Mouse (Mus musculus): ENCODE data around the gene Galns. TPM values are rescaled to one million over a fixed set of nuclear protein-coding genes. Genes with fewer than 3 reads are reported as not detected.

Gene Galns
- polyA plus RNA-seq, 1 experiment from 2014 or later, result 6.4 TPM

GRCm38 (mm10) chr8:122586171-122586570 lies 25.1 kb downstream of the Galns start:
- H3K9me3 ChIP-seq (ENCODE audit: control insufficient read depth, low read length), result no peaks in the 10 kb centered on the region
- H3K4me3 ChIP-seq (ENCODE audit: low read depth, low read length), result no peak overlapping the region
- H3K27ac ChIP-seq (ENCODE audit: low read depth, low read length), result no peak overlapping the region
- H3K36me3 ChIP-seq (ENCODE audit: control insufficient read depth, insufficient read depth, low read length), result no peaks in the 10 kb centered on the region
- H3K4me1 ChIP-seq (ENCODE audit: control insufficient read depth, insufficient read depth, low read length), result no peaks in the 10 kb centered on the region
- ATAC-seq (ENCODE audit: low FRiP score), result no peak
- H3K4me2 ChIP-seq, result no peak overlapping the region
- no peak for DNase-seq (ENCODE audit: low spot score, missing footprints)
- H3K9ac ChIP-seq (ENCODE audit: low read length), result no peak overlapping the region
- WGBS, result 74% methylated on average over 7 of the region's 7 CpGs
- H3K27me3 ChIP-seq (ENCODE audit: control insufficient read depth, insufficient read depth, low read length), result no peaks in the 10 kb centered on the region

GRCm38 (mm10) chr8:122585411-122585891 lies 25.8 kb downstream of the Galns start:
- 73% methylated on average over 14 of the region's 14 CpGs for WGBS
- no peaks in the 10 kb centered on the region for H3K4me1 ChIP-seq (ENCODE audit: control insufficient read depth, insufficient read depth, low read length)
- H3K27ac ChIP-seq (ENCODE audit: low read depth, low read length), result no peak overlapping the region
- H3K27me3 ChIP-seq (ENCODE audit: control insufficient read depth, insufficient read depth, low read length), result no peaks in the 10 kb centered on the region
- H3K4me3 ChIP-seq (ENCODE audit: low read depth, low read length), result no peak overlapping the region
- no peak overlapping the region for H3K4me2 ChIP-seq
- H3K9me3 ChIP-seq (ENCODE audit: control insufficient read depth, low read length), result no peaks in the 10 kb centered on the region
- no peak overlapping the region for H3K9ac ChIP-seq (ENCODE audit: low read length)
- DNase-seq (ENCODE audit: low spot score, missing footprints) (no peak), ATAC-seq (ENCODE audit: low FRiP score) (no peak)
- no peaks in the 10 kb centered on the region for H3K36me3 ChIP-seq (ENCODE audit: control insufficient read depth, insufficient read depth, low read length)

GRCm38 (mm10) chr8:122584981-122585380 lies 26.3 kb downstream of the Galns start:
- Histone ChIP-seq H3K4me1 (ENCODE audit: control insufficient read depth, insufficient read depth, low read length) (no peaks in the 10 kb centered on the region), H3K4me3 (ENCODE audit: low read depth, low read length) (no peak overlapping the region), H3K27me3 (ENCODE audit: control insufficient read depth, insufficient read depth, low read length) (no peaks in the 10 kb centered on the region), H3K27ac (ENCODE audit: low read depth, low read length) (no peak overlapping the region), H3K9me3 (ENCODE audit: control insufficient read depth, low read length) (no peaks in the 10 kb centered on the region), H3K36me3 (ENCODE audit: control insufficient read depth, insufficient read depth, low read length) (no peaks in the 10 kb centered on the region), H3K9ac (ENCODE audit: low read length) (no peak overlapping the region), H3K4me2 (no peak overlapping the region)
- no peak for DNase-seq (ENCODE audit: low spot score, missing footprints)
- WGBS, result 86% methylated on average over 9 of the region's 9 CpGs
- ATAC-seq (ENCODE audit: low FRiP score), result no peak

GRCm38 (mm10) chr8:122580926-122581325 lies 30.3 kb downstream of the Galns start:
- peaks cover 10% of the 10 kb centered on the region for H3K4me1 ChIP-seq (ENCODE audit: control insufficient read depth, insufficient read depth, low read length)

GRCm38 (mm10) chr8:122579196-122579595 lies 32.1 kb downstream of the Galns start:
- no peaks in the 10 kb centered on the region for H3K9me3 ChIP-seq (ENCODE audit: control insufficient read depth, low read length)
- 37% methylated on average over 7 of the region's 7 CpGs for WGBS
- H3K4me1 ChIP-seq (ENCODE audit: control insufficient read depth, insufficient read depth, low read length), result peaks cover 22% of the 10 kb centered on the region
- H3K27me3 ChIP-seq (ENCODE audit: control insufficient read depth, insufficient read depth, low read length), result no peaks in the 10 kb centered on the region
- ATAC-seq (ENCODE audit: low FRiP score) (no peak), DNase-seq (ENCODE audit: low spot score, missing footprints) (no peak)
- no peak overlapping the region for H3K4me2 ChIP-seq
- 0 out of 2 replicates have a peak, but pooled peaks cover under 1% of the 10 kb centered on the region for H3K36me3 ChIP-seq (ENCODE audit: control insufficient read depth, insufficient read depth, low read length)
- H3K9ac ChIP-seq (ENCODE audit: low read length), result no peak overlapping the region
- no peak overlapping the region for H3K4me3 ChIP-seq (ENCODE audit: low read depth, low read length)
- no peak overlapping the region for H3K27ac ChIP-seq (ENCODE audit: low read depth, low read length)

More at GRCm38 (mm10) chr8:122580926-122581325, 30.3 kb downstream of the Galns start:
- Histone ChIP-seq H3K4me3 (ENCODE audit: low read depth, low read length) (no peak overlapping the region), H3K27ac (ENCODE audit: low read depth, low read length) (no peak overlapping the region), H3K27me3 (ENCODE audit: control insufficient read depth, insufficient read depth, low read length) (no peaks in the 10 kb centered on the region), H3K4me2 (no peak overlapping the region), H3K36me3 (ENCODE audit: control insufficient read depth, insufficient read depth, low read length) (no peaks in the 10 kb centered on the region), H3K9me3 (ENCODE audit: control insufficient read depth, low read length) (no peaks in the 10 kb centered on the region), H3K9ac (ENCODE audit: low read length) (no peak overlapping the region)
- ATAC-seq (ENCODE audit: low FRiP score) (no peak), DNase-seq (ENCODE audit: low spot score, missing footprints) (no peak)
- WGBS, result 78% methylated on average over 13 of the region's 15 CpGs

- no peak overlapping the region for H3K27ac ChIP-seq (ENCODE audit: low read depth, low read length)
- peak overlapping the region; percentile 84 for H3K4me2 ChIP-seq
- H3K36me3 ChIP-seq (ENCODE audit: control insufficient read depth, insufficient read depth, low read length), result peaks cover 5% of the 10 kb centered on the region
- no peaks in the 10 kb centered on the region for H3K9me3 ChIP-seq (ENCODE audit: control insufficient read depth, low read length)
- DNase-seq (ENCODE audit: low spot score, missing footprints) (no peak), ATAC-seq (ENCODE audit: low FRiP score) (peak; percentile 15)
- H3K4me1 ChIP-seq (ENCODE audit: control insufficient read depth, insufficient read depth, low read length), result peaks cover 22% of the 10 kb centered on the region
- H3K27me3 ChIP-seq (ENCODE audit: control insufficient read depth, insufficient read depth, low read length), result no peaks in the 10 kb centered on the region
- H3K9ac ChIP-seq (ENCODE audit: low read length), result peak overlapping the region; percentile 86
- H3K4me3 ChIP-seq (ENCODE audit: low read depth, low read length), result peak overlapping the region; percentile 66; the same call in 1 of the 2 replicates
- WGBS, result 45% methylated on average over 10 of the region's 10 CpGs
These were observed 34.1 kb downstream of the Galns start for GRCm38 (mm10) chr8:122577116-122577515.

GRCm38 (mm10) chr8:122576648-122577022 lies 34.6 kb downstream of the Galns start, which contains the start of gene Aprt:
Gene Aprt, minus strand, starts transcription at chr8:122576909.
- 0% methylated on average over 39 of the region's 39 CpGs for WGBS
- Histone ChIP-seq H3K36me3 (ENCODE audit: control insufficient read depth, insufficient read depth, low read length) (peaks cover 9% of the 10 kb centered on the region), H3K4me2 (peak within 1 kb of the TSS; percentile 84), H3K27me3 (ENCODE audit: control insufficient read depth, insufficient read depth, low read length) (no peaks in the 10 kb centered on the region), H3K4me3 (ENCODE audit: low read depth, low read length) (peak within 1 kb of the TSS; percentile 66), H3K4me1 (ENCODE audit: control insufficient read depth, insufficient read depth, low read length) (peaks cover 22% of the 10 kb centered on the region), H3K9me3 (ENCODE audit: control insufficient read depth, low read length) (no peaks in the 10 kb centered on the region), H3K27ac (ENCODE audit: low read depth, low read length) (no peak within 1 kb of the TSS), H3K9ac (ENCODE audit: low read length) (peak within 1 kb of the TSS; percentile 86)
- DNase-seq (ENCODE audit: low spot score, missing footprints) (peak; percentile 99), ATAC-seq (ENCODE audit: low FRiP score) (peak; percentile 88)

- Histone ChIP-seq H3K36me3 (ENCODE audit: control insufficient read depth, insufficient read depth, low read length) (peaks cover 16% of the 10 kb centered on the region), H3K4me2 (peak overlapping the region; percentile 84), H3K9me3 (ENCODE audit: control insufficient read depth, low read length) (no peaks in the 10 kb centered on the region), H3K4me3 (ENCODE audit: low read depth, low read length) (peak overlapping the region; percentile 66), H3K4me1 (ENCODE audit: control insufficient read depth, insufficient read depth, low read length) (peaks cover 22% of the 10 kb centered on the region), H3K27me3 (ENCODE audit: control insufficient read depth, insufficient read depth, low read length) (no peaks in the 10 kb centered on the region), H3K27ac (ENCODE audit: low read depth, low read length) (no peak overlapping the region), H3K9ac (ENCODE audit: low read length) (peak overlapping the region; percentile 86)
- peak; percentile 97 for DNase-seq (ENCODE audit: low spot score, missing footprints)
- 20% methylated on average over 21 of the region's 21 CpGs for WGBS
- peak; percentile 6; the same call in 1 of the 2 replicates for ATAC-seq (ENCODE audit: low FRiP score)
These were observed 35.3 kb downstream of the Galns start for GRCm38 (mm10) chr8:122575735-122576647.

- Histone ChIP-seq H3K9ac (ENCODE audit: low read length) (no peak overlapping the region), H3K4me2 (peak overlapping the region; percentile 2; the same call in 1 of the 2 replicates), H3K4me1 (ENCODE audit: control insufficient read depth, insufficient read depth, low read length) (peaks cover 22% of the 10 kb centered on the region), H3K36me3 (ENCODE audit: control insufficient read depth, insufficient read depth, low read length) (peaks cover 17% of the 10 kb centered on the region), H3K27ac (ENCODE audit: low read depth, low read length) (no peak overlapping the region), H3K27me3 (ENCODE audit: control insufficient read depth, insufficient read depth, low read length) (no peaks in the 10 kb centered on the region), H3K4me3 (ENCODE audit: low read depth, low read length) (no peak overlapping the region), H3K9me3 (ENCODE audit: control insufficient read depth, low read length) (no peaks in the 10 kb centered on the region)
- ATAC-seq (ENCODE audit: low FRiP score) (no peak), DNase-seq (ENCODE audit: low spot score, missing footprints) (no peak)
- WGBS, result 75% methylated on average over 8 of the region's 8 CpGs
These were observed 36.0 kb downstream of the Galns start for GRCm38 (mm10) chr8:122575286-122575685.

Data from midbrain, embryonic 11.5 days (tissue).